Mouse (Mus musculus) midbrain, embryonic 14.5 days (tissue): ENCODE data around the gene Apbb2. TPM values are rescaled to one million over a fixed set of nuclear protein-coding genes. Genes with fewer than 3 reads are reported as not detected.

Source experiments
- ATAC-seq: fragments of 200-750 bp; cut with Nextera tagmentation; 2 replicates; pipeline ENCODE4 v1.8.0; 2017; ENCODE audit warnings: moderate number of reproducible peaks, moderate library complexity; ENCODE audit not compliant: low FRiP score, low TSS enrichment
- DNase-seq: peaks from one replicate; pipeline ENCODE4 v3.0.0-alpha.2; 2015
- H3K27ac ChIP-seq: fragments of 300-500 bp; sonication (generic); replicated peaks from 2 replicates; pipeline ENCODE4 v1.5.1; 2014; ENCODE audit warnings: mild to moderate bottlenecking, low read depth, low read length, moderate library complexity
- H3K27me3 ChIP-seq: fragments of 300-500 bp; sonication (generic); 2 replicates; pipeline ENCODE4 v1.6.1; 2014; ENCODE audit warnings: low read length, control low read depth, mixed read lengths; ENCODE audit not compliant: control insufficient read depth, insufficient read depth
- H3K36me3 ChIP-seq: fragments of 300-500 bp; sonication (generic); 2 replicates; pipeline ENCODE4 v1.6.1; 2014; ENCODE audit warnings: low read length, control low read depth; ENCODE audit not compliant: control insufficient read depth, insufficient read depth
- H3K4me1 ChIP-seq: fragments of 300-500 bp; sonication (generic); 2 replicates; pipeline ENCODE4 v1.6.1; 2014; ENCODE audit warnings: mild to moderate bottlenecking, antibody characterized with exemption, low read length, control low read depth; ENCODE audit not compliant: control insufficient read depth, insufficient read depth
- H3K4me2 ChIP-seq: fragments of 300-500 bp; sonication (generic); 2 replicates; pipeline ENCODE4 v1.6.1; 2014; ENCODE audit warnings: mild to moderate bottlenecking, low read length, moderate library complexity
- H3K4me3 ChIP-seq: fragments of 300-500 bp; sonication (generic); replicated peaks from 2 replicates; pipeline ENCODE4 v1.5.1; 2014; ENCODE audit warnings: low read depth, low read length
- H3K9ac ChIP-seq: fragments of 300-500 bp; sonication (generic); replicated peaks from 2 replicates; pipeline ENCODE4 v1.6.1; 2014; ENCODE audit warnings: mild to moderate bottlenecking, low read length, moderate library complexity
- H3K9me3 ChIP-seq: fragments of 300-500 bp; sonication (generic); 2 replicates; pipeline ENCODE4 v1.6.1; 2016; ENCODE audit warnings: low read length, control low read depth, mixed read lengths; ENCODE audit not compliant: control insufficient read depth
- WGBS: fragments of 180-500 bp; shearing (Covaris S2); extraction: QIAGEN DNeasy Blood & Tissue Kit; methylation state at CpG from one replicate; pipeline ENCODE4 v1.1.7; 2014; 5-methylcytosine and 5-hydroxymethylcytosine counted together
- polyA plus RNA-seq: library from polyadenylated mRNA; unstranded; fragments of >200 nt; fragmentation: Nextera tagmentation; extraction: Ambion mirVana; gene quantifications from 2 replicates; pipeline ENCODE4 v1.2.1, GENCODE M21; 2014

The Apbb2 gene
- polyA plus RNA-seq, 1 experiment from 2014 or later, result 116 TPM

DNA sequence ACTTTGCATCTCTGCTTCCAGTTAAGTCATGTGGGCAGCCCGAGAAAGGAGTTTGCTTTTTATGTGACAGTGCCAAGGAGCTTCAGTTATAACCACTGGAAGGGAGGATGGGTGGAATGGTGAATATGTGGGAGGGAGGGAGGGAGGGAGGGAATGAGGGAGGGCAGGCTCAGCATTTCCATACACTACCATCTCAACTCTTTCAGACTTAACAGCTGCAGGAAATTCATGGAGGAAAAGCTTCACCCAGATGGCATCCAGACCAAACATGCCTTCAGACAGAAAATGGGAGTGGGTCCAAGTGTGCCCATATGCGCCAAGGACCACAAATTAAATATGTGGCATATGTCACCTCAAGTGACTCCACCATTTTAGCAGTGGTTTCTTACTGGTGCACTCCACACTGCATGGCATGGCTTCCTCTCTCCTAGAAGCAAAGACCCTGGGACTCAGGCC, 181.8 kb downstream of the Apbb2 start:
- DNase-seq, result no peak
- H3K9me3 ChIP-seq, result no peaks in the 10 kb centered on the region
- no peaks in the 10 kb centered on the region for H3K36me3 ChIP-seq
- no peak overlapping the region for H3K4me3 ChIP-seq
- no peaks in the 10 kb centered on the region for H3K27me3 ChIP-seq
- no peak for ATAC-seq
- no peak overlapping the region for H3K9ac ChIP-seq
- no peak overlapping the region for H3K4me2 ChIP-seq
- no peak overlapping the region for H3K27ac ChIP-seq
- H3K4me1 ChIP-seq, result no peaks in the 10 kb centered on the region
- 96% methylated on average over 2 of the region's 2 CpGs for WGBS

DNA sequence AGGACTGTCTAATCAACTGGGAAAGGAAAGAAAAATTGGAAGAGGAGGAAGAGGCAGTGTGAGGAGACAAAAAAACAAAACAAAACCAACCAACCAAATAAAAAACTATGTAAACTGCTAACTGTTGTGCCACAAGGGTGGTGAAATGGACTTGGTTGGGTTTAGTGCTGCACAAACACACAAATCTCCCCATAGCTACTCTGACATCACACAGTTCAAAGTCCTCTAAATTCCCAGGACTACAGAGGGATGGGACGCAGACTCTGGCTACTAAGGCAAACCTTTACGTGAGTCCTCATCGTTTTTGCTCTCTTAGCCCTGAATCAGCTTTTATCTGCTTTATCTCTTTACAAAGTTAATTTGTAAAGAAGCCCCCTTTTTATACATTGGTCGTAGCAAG, 183.4 kb downstream of the Apbb2 start:
- 95% methylated on average over 4 of the region's 4 CpGs for WGBS
- no peak overlapping the region for H3K9ac ChIP-seq
- no peak for DNase-seq
- no peak overlapping the region for H3K4me3 ChIP-seq
- H3K4me1 ChIP-seq, result no peaks in the 10 kb centered on the region
- ATAC-seq, result no peak
- no peaks in the 10 kb centered on the region for H3K36me3 ChIP-seq
- no peak overlapping the region for H3K4me2 ChIP-seq
- H3K9me3 ChIP-seq, result no peaks in the 10 kb centered on the region
- H3K27me3 ChIP-seq, result no peaks in the 10 kb centered on the region
- H3K27ac ChIP-seq, result no peak overlapping the region

DNA sequence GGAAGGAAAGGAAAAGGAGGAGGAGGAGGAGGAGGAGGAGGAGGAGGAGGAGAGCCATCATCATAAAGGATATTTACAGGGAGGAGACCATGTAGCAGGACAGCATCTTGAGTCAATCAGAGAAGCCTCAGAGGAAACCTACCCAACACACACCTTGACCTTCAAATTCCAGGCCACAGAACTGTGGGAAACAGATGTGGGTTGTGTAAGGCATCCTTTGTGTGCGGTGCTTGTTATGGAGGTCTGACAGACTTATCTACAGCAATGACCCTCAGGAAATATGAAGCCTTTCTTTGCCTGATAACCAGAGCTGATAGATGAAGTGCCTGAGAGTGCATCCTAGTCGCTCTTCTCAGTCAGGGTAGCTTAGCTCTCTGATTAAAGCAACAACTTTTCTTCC, 189.5 kb downstream of the Apbb2 start:
- Histone ChIP-seq H3K9me3 (no peaks in the 10 kb centered on the region), H3K4me3 (no peak overlapping the region), H3K4me2 (no peak overlapping the region), H3K4me1 (no peaks in the 10 kb centered on the region), H3K36me3 (no peaks in the 10 kb centered on the region), H3K27me3 (no peaks in the 10 kb centered on the region), H3K27ac (no peak overlapping the region), H3K9ac (no peak overlapping the region)
- WGBS, result 89% methylated on average over 2 of the region's 2 CpGs
- DNase-seq, result no peak
- no peak for ATAC-seq

DNA sequence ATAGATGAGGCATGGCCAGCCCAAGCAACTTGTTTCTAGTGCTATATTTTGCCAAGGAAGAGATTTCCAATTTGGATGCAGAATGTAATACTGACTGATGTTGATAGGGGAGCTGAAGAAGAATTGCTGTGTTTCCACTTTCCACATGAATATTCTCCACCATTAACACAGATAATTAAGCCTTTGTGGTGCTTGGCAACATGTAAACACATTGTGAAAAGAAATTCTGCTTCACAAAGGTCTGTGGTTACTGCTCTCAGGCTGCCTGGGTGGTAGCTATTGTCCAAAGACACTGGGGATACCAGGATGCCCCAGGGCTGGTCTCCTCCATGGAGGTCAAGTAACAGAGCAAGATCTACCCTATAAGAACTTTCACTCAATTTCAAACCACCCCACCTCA, 190.5 kb downstream of the Apbb2 start:
- no peak for DNase-seq
- ATAC-seq, result no peak

DNA sequence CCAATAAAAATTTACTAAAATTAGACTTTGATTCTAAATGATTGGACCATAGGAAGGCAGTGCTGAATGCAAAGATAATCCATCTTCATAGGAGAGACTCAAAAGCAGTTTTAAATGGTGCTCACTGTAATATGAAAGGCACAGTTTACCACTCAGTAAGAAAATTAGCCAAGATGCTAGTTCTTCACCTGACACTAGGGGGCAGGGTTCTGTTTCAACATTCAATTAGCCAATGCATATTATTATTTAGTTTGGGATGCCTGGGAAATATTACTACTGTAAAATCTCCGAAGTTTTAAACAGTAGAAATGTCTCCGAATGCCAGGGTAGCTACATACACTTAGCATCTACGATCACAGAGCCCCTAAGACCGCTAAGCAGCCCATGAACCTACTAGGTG, 194.7 kb downstream of the Apbb2 start:
- no peak for ATAC-seq
- Histone ChIP-seq H3K4me2 (no peak overlapping the region), H3K9me3 (no peaks in the 10 kb centered on the region), H3K9ac (no peak overlapping the region), H3K27ac (no peak overlapping the region), H3K4me1 (no peaks in the 10 kb centered on the region), H3K4me3 (no peak overlapping the region), H3K36me3 (no peaks in the 10 kb centered on the region), H3K27me3 (no peaks in the 10 kb centered on the region)
- WGBS, result 71% methylated on average over 4 of the region's 4 CpGs
- peak; percentile 61 for DNase-seq

More for the DNA sequence above, 190.5 kb downstream of the Apbb2 start:
- Histone ChIP-seq H3K27me3 (no peaks in the 10 kb centered on the region), H3K4me3 (no peak overlapping the region), H3K4me1 (no peaks in the 10 kb centered on the region), H3K9ac (no peak overlapping the region), H3K27ac (no peak overlapping the region), H3K36me3 (no peaks in the 10 kb centered on the region), H3K4me2 (no peak overlapping the region), H3K9me3 (no peaks in the 10 kb centered on the region)

DNA sequence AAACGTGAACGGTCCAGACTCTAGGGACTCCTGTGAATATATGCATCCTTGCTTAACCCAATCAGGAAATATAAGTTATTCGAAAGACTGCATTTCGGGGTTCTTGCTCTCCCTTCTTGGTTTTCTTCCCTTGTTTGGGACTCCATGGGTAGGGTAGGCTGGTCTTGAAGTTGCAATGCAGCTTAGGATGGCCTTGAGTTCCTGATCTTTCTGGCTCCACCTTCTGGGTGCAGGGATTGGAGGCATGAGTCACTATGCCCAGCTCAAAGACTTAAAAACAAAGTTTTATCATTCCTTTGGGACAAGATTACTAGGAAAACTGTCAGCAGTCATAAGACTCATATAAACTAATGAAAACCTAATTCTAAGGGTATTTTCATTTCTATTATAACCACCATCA, 195.1 kb downstream of the Apbb2 start:
- DNase-seq, result no peak
- no peak overlapping the region for H3K4me3 ChIP-seq
- 92% methylated on average over 4 of the region's 4 CpGs for WGBS

DNA sequence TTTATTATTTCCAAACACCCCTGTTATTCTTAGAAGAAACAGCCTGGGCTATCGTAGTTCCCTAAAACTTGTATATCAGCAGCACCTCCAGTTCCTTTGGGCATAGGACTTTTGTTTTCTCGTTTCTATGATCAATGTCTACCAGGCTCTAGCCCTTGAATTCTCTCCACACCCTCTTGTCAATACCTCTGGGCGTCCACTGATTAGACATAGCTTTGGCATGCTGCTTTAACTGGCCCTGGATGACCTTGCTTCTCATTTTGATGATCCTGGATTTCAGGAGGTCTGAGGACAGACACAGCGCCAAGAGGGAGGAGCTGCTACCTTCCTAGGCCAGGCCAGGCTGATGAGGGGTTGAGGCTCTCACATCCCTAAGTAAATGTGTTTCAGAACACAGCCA, 196.6 kb downstream of the Apbb2 start:
- H3K4me3 ChIP-seq, result no peak overlapping the region
- ATAC-seq (no peak), DNase-seq (no peak)
- H3K9ac ChIP-seq, result no peak overlapping the region
- no peak overlapping the region for H3K4me2 ChIP-seq
- no peaks in the 10 kb centered on the region for H3K27me3 ChIP-seq
- 84% methylated on average over 4 of the region's 4 CpGs for WGBS
- H3K36me3 ChIP-seq, result no peaks in the 10 kb centered on the region
- peaks cover 14% of the 10 kb centered on the region for H3K4me1 ChIP-seq
- no peaks in the 10 kb centered on the region for H3K9me3 ChIP-seq
- H3K27ac ChIP-seq, result no peak overlapping the region

More for the DNA sequence above, 195.1 kb downstream of the Apbb2 start:
- H3K27me3 ChIP-seq, result no peaks in the 10 kb centered on the region
- no peaks in the 10 kb centered on the region for H3K9me3 ChIP-seq
- no peaks in the 10 kb centered on the region for H3K36me3 ChIP-seq
- ATAC-seq, result no peak
- H3K27ac ChIP-seq, result no peak overlapping the region
- no peak overlapping the region for H3K9ac ChIP-seq
- peaks cover 1% of the 10 kb centered on the region for H3K4me1 ChIP-seq
- H3K4me2 ChIP-seq, result no peak overlapping the region

DNA sequence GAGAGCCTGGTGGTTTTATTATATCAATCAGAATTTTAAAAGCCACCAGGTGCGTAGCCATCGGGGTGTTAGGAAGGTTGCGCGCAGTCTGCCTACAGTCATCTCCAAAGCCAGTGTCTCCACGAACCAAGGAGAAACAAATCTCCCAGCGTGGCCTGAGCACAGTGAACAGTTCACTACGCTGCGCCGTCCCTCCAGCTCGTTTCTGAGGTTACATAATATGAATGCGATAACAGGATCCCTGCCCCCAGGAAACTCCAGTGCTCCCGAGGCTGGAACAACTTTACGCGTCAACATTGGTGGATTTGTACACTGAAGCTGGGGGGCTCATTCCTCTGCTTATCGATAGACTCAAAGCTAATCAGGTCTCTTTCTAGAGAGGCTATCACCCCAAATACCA, 197.4 kb downstream of the Apbb2 start:
- peaks cover 18% of the 10 kb centered on the region for H3K4me1 ChIP-seq
- WGBS, result 90% methylated on average over 15 of the region's 15 CpGs
- no peak overlapping the region for H3K9ac ChIP-seq
- H3K9me3 ChIP-seq, result no peaks in the 10 kb centered on the region
- H3K4me3 ChIP-seq, result no peak overlapping the region
- no peak overlapping the region for H3K27ac ChIP-seq
- ATAC-seq (no peak), DNase-seq (no peak)
- H3K27me3 ChIP-seq, result no peaks in the 10 kb centered on the region
- no peaks in the 10 kb centered on the region for H3K36me3 ChIP-seq
- no peak overlapping the region for H3K4me2 ChIP-seq

DNA sequence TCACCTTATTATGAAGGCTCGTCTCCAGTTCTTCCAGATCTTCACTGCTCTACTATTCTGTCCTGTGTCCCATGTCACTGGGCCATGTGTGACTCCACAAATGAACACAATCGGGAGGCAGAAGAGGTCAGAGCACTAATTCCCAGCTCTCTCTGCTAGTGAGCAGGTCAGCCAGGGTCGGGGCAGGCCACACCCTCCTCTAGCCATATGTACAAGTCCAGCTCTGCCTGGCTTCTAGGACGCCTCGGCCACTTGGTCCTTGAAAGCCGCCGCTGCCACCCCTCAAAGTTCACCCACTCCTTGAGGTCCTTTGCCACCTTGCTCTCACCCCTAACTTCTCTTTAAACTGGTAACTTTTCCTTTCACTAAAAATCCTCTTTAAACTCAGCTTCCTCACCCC, 198.6 kb downstream of the Apbb2 start:
- Histone ChIP-seq H3K4me2 (no peak overlapping the region), H3K36me3 (no peaks in the 10 kb centered on the region), H3K27me3 (no peaks in the 10 kb centered on the region), H3K9ac (no peak overlapping the region), H3K4me3 (no peak overlapping the region), H3K27ac (no peak overlapping the region), H3K4me1 (peaks cover 30% of the 10 kb centered on the region), H3K9me3 (no peaks in the 10 kb centered on the region)
- DNase-seq (no peak), ATAC-seq (no peak)
- 71% methylated on average over 7 of the region's 7 CpGs for WGBS
